Mouse (Mus musculus): ENCODE measurements at regions not wholly inside any gene's neighbourhood (a gene's known extent, or its start where the extent isn't known, plus 50 kb on each side); places are given as distances from the start of the nearest gene placed in this dataset.

DNA sequence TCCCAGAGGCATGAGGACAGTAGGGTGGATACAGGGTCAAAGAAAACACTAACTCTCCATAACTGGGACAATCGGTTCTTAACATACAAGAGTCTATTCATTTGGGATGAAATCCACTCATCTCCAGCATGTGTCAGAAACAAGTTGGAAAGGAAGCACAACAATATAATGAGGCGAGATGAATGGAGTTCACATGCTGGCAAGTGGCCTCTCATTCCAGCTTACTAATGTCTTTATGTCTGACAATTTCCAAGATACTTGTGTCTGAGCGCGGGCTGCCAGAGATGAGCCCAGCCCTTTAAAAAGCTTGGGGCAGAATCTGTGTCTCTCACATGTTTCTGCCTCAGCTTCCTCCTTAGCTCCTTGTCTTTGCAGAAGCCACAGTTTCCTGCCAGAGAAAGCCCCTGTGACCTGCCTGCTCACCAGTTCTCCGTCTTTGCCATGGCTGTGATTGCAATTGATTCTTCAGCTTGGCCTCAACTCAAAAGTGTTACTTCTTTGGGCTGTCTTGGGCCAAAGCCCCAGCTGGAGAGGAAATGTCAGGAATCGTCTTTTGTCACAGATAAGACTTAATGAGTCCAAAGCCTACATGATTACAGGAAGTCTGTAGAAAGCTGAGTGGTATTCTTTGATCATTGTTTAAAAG is 352.5 kb downstream of the Plk2 start:
- peak; percentile 41 to 43 for DNase-seq
- intact Hi-C loops (cut with DNase I): loop anchor here (5.0 kb wide), 4 partner anchors 145 to 350 kb away; partner anchors contain the start of gene Plk2

DNA sequence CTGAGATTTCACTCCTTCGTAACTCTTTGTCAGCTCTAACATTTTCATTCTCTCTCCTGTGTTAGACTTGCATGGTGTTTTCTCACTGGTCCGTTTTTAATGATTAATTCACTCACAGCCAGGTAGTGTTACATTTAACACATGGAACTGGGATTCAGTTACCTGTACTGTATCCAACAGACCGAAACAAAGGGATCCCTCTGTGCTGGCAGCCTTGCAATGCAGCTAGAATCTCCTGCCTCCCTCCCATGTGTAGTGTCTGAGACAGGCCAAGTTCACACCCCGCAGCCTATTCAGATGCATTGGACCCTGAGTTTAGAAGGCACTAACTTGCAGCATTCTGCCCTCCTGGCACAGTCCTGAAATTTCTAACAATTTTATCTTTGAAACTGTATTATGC is 357.9 kb downstream of the Plk2 start:
- no peak for DNase-seq

DNA sequence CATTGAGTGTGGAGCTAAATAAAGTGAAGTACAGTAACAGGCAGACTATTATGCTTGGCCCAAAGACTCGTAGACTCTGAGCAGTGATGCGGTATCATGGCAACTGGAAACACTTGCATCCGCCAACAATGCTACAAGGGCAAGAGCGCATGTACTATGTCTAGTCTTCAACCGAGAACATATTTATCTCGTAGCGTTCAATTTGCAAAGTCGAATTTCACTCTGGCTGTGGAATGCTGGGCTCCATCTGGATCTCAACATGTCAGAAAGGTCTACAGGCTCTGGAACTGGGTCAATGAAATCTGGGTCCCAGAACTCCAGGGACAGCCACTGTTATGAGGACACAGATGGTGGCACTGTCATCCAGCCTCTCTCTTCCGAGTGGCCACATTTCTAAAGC is 359.7 kb downstream of the Plk2 start:
- peak in 1 of 2 experiments; percentile 34 for DNase-seq
- intact Hi-C loops (cut with DNase I): loop anchor here (10.0 kb wide), 2 partner anchors 100 to 480 kb away; no protein-coding TSS in a partner anchor

More for the DNA sequence above, 357.9 kb downstream of the Plk2 start:
- intact Hi-C loops (cut with DNase I): loop anchor here (10.0 kb wide), 2 partner anchors 102 to 482 kb away; no protein-coding TSS in a partner anchor

DNA sequence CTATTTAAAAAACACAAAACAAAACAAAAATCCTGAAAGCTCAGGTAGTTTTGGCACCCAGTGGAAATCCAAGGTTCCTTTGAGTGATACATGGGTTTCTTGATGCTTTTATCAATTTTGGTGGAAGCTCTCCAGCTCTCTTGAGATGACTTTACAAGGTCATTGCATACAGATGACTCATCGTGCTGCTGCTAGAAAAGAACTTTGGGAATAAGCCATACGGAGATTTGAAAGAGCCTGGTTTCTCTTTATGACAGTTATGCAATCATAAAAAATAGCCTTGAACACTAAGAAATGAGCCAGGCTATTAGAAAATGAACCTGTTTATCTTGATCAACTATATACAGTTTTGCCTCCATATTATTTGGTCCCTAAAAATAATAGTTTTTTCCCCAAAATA is 362.0 kb downstream of the Plk2 start:
- intact Hi-C loops (cut with DNase I): loop anchor here (10.0 kb wide), 2 partner anchors 98 to 478 kb away; no protein-coding TSS in a partner anchor
- DNase-seq: no peak

DNA sequence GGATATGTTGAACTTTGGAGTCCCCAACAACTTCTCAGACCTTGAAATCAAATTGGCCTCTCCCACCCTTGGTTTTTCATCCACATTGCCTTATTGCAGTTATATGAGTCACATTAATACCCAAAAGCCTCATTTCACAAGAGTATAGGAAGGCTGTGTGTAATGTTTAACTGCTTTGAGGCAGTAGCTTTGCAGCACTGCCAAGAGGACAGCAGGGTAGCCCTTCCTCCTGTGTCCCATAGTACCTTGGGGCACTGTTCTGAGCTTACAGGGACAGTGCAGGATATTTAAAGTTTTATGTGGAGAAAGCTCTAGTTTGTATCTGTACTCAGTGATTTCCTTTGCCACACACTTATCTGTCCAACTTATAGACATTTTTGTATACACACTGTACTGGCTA is 374.4 kb downstream of the Plk2 start:
- intact Hi-C loops (cut with DNase I): no loop called here
- DNase-seq: no peak

DNA sequence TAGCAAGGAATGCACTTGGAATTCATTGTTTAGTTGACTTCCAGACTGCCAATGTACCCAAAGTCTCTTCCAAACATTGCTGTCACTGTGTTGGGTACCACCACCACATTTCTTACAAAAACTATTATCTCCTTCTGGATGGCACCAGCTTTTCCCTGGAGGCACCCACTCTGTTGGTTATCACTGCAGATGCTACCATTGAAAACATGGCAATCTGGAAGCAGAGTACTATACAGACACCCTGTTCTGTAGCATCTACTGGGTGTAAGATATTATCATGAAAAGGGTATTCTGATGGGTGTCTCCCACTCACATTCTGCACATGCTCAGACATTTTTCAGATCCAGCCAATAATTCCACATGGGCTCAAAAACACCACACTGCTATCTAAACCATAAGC is 380.4 kb downstream of the Plk2 start:
- intact Hi-C loops (cut with DNase I): no loop called here

DNA sequence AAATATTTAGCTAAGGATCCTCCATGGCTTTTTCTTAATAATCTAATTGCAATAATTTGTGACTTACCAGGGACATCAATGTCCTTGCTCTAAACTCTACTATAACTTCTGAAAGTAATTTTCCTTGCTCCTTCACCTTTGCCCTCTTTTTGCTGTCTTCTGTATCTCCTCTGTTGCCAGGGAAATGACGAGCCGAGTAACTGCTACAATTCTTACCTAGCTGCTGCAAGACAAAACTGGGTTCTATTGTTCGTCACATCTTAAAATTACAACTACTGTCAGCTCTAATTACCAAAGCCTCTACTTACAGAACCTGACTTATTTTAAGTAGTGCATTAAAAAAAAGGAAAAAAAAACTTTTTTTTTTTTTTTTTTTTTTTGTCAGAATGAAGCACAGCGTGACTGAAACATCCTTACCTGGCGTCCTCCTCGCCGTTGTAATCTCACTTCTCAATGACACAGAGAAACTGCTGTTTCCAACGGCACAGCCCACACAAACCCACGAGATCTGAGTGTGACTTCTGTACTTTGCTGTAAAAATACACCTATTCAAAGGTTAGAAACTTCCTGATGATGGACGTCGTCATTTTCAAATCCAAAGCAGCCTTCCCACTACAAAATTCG is 389.4 kb downstream of the Plk2 start:
- intact Hi-C loops (cut with DNase I): no loop called here
- DNase-seq: no peak

More for the DNA sequence above, 380.4 kb downstream of the Plk2 start:
- DNase-seq: no peak

DNA sequence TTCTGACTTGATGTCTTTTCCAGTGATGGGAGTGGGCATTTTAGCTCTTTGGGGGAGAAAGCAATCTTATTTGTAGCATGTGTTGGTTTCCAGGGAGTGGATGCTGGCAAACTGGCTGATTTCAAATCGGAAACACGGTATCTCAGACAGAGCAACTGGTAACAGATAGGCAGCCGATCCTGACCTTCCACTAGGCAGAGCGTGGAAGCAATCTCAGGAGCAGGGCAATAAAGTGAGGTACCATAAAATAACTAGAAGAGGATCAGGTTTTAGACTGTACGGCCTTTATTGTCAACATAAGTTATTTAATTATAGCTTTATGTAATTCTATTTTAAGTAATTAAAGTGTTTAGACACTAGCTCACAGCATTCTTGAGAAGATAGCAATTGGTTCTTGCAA is 390.0 kb downstream of the Plk2 start:
- no peak for DNase-seq
- intact Hi-C loops (cut with DNase I): no loop called here

DNA sequence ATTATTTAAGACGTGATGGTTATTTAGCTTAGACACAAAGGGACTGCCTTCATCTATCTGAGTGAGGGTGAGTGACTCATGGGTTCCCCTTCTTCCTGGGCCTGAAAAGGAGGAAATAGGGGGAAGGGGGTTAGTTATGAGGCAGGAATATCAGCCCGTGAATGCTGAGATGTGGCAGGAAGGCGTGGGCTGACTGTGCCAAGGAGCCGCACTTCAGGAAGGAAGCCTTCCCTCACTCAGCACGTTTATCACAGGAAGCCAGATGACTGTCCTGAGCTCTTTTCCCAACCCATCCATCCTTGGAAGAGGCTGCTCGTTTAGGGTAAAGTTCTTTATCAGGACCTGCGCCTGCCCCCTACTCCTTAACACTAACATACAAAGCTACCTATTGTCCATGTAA is 403.5 kb downstream of the Plk2 start:
- intact Hi-C loops (cut with DNase I): no loop called here
- DNase-seq: no peak

DNA sequence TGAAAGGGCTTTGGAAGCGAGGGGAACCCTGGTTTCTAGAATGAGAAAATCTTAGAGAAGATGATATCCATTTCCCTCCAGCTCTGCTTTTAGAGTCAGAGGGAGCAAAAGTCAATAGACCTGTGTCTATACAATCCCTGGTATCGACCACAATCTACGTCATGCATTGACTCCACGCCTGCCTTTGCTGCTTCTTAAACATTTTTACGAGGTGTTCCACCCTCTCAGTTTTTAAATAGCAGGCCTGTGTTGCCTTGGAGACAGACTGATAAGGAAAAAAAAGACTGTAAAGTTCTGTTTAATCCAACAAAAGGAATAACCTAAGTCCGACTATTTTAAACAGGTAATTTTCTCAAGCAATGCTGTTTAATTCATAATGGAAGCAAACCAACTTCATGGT is 408.0 kb downstream of the Plk2 start:
- intact Hi-C loops (cut with DNase I): no loop called here
- DNase-seq: no peak

DNA sequence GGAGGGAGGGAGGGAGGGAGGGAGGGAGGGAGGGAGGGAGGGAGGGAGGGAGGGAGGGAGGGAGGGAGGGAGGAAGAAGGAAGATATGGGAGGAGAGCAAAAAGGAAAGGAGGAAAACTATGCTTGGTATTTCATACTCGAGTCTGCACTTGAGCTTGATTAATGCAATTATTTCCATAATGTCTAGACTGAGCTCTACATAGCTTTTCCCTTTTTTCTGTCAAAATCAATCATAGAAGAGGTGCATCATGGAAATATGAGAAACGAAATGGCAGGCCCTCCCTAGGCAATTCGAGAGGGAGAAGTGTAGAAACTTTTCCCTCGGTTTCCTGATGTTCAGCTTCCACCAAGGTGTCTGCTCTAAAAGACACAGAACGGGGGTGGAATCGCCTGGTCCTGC is 417.6 kb downstream of the Plk2 start:
- intact Hi-C loops (cut with DNase I): no loop called here
- DNase-seq: no peak

DNA sequence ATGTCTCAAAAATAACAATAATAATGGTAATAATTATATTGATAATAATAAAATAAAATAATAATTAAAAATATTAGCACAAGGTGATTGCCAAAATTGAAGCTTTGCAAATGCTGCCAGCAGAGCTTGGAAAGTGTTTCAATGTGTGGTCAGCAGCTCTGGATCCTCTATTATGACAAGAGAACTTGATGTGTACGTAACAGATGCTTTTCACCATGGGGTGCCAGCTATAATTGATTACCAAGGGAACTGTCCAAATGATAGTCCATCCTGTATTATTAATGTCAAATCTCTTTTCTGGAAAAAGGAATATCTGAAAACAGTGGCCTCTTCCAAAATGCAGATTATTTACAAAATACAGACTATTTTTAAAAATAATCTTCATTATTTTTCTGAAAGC is 419.2 kb downstream of the Plk2 start:
- intact Hi-C loops (cut with DNase I): no loop called here
- no peak for DNase-seq

DNA sequence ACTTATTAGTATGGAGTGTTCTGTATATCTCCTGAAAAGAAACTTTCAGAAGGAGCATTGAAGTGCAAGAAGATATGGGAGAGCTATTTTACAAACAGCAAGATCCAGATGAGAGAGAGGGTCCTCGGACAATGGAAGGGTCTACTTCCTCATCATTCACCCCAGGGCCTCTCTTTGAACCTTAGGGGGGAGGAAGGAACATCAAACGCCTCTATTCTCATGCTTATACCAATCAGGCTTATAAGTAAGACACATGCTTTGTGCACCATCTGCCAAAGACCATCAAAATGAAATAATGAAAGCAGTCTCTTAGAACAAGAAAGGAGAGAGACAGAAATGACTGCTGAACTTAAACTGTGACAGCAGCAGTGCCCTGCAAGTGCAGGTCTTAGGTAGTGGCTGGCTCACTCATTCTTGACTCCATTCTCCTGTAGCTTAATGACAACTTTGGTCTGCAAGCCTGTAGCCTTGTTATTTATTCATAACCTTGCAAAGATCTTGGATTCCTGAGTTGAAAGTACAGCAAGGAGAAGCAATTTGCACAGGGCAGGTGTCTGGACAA is 424.5 kb downstream of the Plk2 start:
- intact Hi-C loops (cut with DNase I): no loop called here
- DNase-seq: no peak

DNA sequence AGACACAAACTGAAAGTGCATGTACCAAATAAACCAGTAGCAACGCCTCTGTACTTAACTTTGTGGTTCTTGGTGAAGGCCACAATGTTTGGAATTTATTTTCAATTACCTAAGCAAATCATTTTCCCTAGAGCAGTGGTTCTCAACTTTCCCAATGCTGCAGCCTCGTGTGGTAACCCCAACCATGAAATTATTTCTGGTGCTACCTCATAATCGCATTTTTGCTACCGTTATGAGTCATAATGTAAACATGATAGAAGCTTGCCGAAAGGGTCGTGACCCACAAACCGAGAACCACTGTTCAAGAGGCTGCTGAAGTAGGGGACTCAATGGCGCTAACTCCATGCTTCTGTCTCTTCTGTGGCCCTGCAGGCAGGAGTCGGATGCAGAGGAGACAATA is 429.9 kb upstream of the Actbl2 start:
- intact Hi-C loops (cut with DNase I): no loop called here
- no peak for DNase-seq

DNA sequence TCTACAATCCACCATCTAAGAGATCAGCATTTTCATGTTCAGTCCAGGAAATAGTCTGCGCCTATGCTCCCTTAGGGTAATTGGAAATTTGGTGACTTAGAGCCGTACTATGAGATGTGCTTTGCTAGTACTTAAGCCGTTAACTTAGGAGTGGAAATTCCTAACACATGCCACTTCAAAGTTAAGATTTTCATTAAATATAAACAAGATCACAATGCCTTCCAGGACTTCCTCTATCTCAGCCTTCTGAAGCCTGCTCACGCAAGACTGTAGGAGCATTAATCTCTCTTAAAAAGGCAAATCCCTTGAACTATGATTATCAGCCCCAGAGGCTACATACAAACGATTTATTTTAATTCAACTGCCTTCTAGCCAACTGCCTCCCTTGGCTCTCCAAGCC is 422.4 kb upstream of the Actbl2 start:
- intact Hi-C loops (cut with DNase I): no loop called here
- no peak for DNase-seq

DNA sequence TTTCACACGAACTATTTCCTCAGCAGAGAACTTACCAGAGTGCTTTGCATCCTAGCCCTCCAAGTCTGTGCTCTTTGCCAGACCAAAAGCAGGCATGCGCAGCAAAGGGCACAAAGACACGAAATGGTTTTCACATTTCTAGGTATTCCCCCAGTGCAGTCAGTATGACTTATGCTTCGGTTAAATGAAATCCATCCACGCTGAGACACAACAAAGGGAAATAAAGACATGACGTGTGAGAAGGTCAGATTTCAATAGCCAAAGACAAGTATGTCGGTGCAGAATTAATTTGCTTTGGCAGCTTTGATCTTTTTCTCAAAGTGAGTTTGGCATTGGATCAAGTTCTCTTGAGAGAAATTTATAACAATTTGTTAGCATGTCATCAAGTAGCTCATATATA is 417.9 kb upstream of the Actbl2 start:
- intact Hi-C loops (cut with DNase I): no loop called here

DNA sequence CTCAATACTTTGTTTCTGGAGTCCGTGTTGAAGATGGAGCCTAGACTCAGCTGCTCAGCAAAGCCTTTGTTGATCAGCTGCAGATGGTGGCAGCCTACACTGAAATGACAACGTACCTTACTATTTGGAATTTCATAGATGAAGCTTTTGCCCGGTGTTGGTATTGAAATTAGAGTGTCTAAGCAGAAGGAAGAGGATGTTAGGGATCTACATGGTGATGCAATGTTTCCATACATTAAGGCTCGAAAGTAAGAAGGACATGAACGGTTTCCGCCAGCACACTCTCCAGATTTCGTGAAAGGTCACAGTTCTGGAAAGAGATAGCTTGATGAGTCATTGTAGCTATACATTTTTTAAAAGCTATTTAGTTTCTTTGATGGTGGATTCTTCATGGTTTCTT is 412.9 kb upstream of the Actbl2 start:
- intact Hi-C loops (cut with DNase I): no loop called here
- DNase-seq: no peak

More for the DNA sequence above, 417.9 kb upstream of the Actbl2 start:
- DNase-seq: no peak

DNA sequence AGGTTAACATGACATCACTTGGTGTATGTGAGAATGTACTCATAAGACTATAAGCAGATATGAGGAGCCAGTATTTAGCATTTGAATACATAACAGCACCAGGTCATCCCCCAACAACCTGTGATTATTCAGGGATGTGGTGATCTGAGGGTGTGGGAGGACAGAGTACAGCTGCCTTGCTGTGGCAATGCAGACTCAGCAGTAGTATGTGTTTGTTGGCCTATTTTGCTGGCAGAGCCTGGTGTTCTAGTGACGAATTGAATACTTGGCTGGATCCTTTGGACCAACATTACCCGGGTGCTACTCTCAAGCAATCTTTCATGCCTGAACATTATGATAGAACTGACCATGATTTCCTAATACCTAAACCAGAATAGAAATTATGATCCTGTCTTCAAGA is 409.1 kb upstream of the Actbl2 start:
- intact Hi-C loops (cut with DNase I): no loop called here
- DNase-seq: peak; percentile 13 to 33

DNA sequence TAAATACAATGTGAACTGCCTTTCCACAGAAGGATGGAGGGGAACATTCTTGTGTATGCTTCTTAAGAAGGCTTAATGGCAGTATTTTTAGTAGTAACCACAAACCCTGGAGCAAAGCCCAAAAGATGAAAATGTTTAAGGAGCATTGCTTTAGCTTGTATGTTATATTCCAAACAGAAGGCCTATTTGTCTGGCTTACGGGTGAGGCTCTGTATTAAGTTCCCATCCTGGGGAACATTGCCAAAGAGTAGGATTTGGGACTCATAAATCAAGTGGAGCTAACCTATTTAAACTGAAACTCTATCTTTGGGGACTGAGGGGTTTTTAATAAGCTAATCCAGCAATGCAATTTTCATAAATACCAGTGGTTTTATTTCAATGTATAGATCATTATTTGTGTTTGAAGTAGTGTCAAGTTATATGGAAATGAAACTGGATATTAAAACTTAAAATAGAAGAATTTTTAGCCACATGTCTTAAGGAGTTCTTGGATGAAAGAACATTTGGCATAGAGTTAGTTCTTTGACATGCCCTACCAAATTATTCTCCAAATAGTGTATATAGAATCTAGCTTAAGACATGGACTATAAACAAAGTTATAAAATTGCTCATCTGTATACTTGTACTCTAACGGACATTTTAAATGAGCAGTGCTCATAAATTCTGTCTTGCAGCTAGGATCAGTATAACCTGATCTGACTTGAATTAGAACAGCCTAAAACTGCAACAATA is 401.7 kb upstream of the Actbl2 start:
- intact Hi-C loops (cut with DNase I): loop anchor here (10.0 kb wide), 1 partner anchor 98 kb away; no protein-coding TSS in a partner anchor
- no peak for DNase-seq

DNA sequence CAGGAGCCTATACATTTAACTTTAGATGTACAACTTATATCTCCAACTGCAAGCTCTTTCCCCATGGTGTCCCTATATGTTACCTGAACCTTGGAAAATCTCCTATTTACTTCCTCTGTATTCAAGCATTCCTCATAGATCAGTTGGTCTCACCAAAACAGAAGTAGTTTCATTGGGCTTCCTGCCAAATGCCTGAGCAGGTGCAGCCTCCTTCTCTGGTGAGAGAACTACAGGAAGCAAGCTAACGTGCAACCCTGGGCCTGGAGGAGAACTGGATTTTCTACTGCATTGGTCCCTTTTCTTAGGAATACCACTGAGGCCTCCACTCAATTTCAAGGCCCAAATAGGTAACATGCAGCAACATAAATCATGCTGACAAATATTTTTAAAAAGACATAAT is 400.6 kb upstream of the Actbl2 start:
- DNase-seq: no peak
- intact Hi-C loops (cut with DNase I): loop anchor here (10.0 kb wide), 1 partner anchor 99 kb away; no protein-coding TSS in a partner anchor

DNA sequence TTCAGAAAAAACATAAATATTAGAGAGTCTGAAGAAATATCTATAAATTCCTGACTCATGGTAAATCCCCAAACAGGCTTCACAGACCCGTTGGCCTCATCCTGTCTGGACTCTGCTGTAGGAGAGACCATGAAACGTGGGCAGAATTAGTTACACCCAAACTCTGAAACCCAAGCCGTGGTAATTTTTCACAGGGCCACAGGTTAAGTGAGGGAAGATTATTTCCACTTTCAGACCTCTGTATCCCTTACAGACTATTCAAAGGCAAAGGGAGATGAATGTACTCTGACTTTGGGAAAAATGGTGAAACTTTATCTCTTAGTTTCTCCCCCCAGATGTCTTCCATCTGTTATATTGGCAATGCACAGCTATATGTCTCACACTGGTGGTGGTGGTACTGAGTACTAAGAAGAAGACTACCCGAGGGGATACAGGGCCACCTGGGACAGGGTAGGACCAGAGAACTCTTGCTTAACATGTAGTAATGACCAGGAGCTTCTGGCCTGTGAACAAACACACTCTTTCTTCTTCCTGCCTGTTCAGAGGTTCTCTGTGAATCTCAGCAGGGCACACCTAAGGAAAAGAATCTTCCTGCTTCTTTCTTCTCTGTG is 388.8 kb upstream of the Actbl2 start:
- intact Hi-C loops (cut with DNase I): loop anchor here (2.0 to 10.0 kb wide), 5 partner anchors 103 to 549 kb away; partner anchors contain the start of gene Plk2
- DNase-seq: no peak

Measured in heart, postnatal 14 days (tissue).